8 mouse cellular contexts compared by ENCODE assay signal in the genomic region with DNA sequence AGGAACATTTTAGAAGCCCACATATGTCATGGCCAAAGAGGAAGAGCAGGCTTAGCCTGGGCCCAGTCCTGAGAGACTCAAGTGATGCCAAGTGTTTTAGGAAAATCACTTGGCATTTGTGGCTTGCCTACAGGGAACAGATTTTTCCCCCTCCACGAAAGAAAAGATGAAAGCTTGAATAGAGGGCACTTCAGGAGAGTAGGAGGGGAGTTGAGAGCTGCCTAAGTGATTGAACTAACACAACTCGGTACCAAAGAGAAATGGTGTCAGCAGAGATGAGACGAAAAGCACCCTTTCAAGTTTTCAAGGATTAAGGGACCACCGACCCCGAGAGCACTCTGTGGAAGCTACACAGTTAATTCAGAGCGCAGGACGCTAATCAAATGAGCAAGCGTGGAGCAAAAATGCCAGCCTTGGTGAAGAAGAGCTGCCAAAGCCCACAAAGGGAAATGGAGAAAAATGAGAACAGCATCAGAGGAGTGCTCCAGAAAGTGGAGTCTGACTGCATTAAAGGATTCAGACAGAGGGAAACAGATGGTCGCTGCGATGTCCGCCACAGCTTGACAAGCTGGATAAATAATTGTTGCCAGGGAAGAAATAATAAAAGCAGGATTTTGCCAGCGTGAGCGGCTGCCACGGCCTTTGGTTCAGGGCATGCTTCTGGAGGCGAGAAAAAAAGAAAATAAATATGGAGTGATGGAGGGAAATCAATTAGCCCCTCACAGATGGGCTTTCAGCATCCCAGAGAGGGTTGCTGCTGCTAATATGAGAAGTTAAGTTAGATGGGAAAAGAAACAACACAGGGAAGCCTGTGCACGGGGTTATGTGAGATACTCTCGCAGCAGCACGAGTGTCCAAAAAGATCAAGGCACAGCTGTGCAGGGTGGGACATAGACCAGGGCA.
DNase-seq lines count a peak whose midpoint lies in the region; ATAC-seq lines count a peak whose summit lies in the region.

No protein-coding gene starts in this region.

- ATAC-seq in midbrain, embryonic 13.5 days, result peak; percentile 96
- ATAC-seq in erythroid progenitor cell, adult 5-6 weeks (replicated peaks; ENCODE audit: low FRiP score, poor library complexity, severe bottlenecking), result no peak

- H3K9me3 ChIP-seq in midbrain, embryonic 13.5 days, result no peaks in the 10 kb centered on the region

- peak overlapping the region; percentile 83 for H3K27ac ChIP-seq in midbrain, embryonic 13.5 days

- H3K9ac ChIP-seq in midbrain, embryonic 13.5 days (replicated peaks), result peak overlapping the region; percentile 48; the same call in 1 of the 2 replicates

- 6% methylated on average over 18 of the region's 18 CpGs for WGBS in midbrain, embryonic 13.5 days

- DNase-seq in gastrocnemius, postnatal 25 days, result peak; percentile 12
- DNase-seq in gastrocnemius, adult 8-10 months (ENCODE audit: low spot score in 2 of 2), result no peak
- DNase-seq in embryo, embryonic 9.5 days (ENCODE audit: extremely low spot score), result peak; percentile 22
- peak; percentile 70 for DNase-seq in layer of hippocampus, adult 11-12 months (ENCODE audit: low spot score)
- DNase-seq in B cell, adult 2 months, result no peak
- DNase-seq in ovary, adult 18-20 months (ENCODE audit: low spot score), result no peak

- peak overlapping the region; percentile 37 for H3K4me2 ChIP-seq in midbrain, embryonic 13.5 days (replicated peaks)

- no peaks in the 10 kb centered on the region for H3K36me3 ChIP-seq in midbrain, embryonic 13.5 days

- peak overlapping the region; percentile 22; the same call in 1 of the 2 replicates for H3K4me3 ChIP-seq in midbrain, embryonic 13.5 days (replicated peaks)

- H3K4me1 ChIP-seq in midbrain, embryonic 13.5 days (replicated peaks), result peaks cover 13% of the 10 kb centered on the region

- no peaks in the 10 kb centered on the region for H3K27me3 ChIP-seq in midbrain, embryonic 13.5 days

Comparison
In these comparisons a context has a peak if more than half of its experiments do, and no peak if none do; other contexts are left out.
1. DNase-seq: peak in gastrocnemius, postnatal 25 days (single experiment), embryo, embryonic 9.5 days (single experiment) and layer of hippocampus, adult 11-12 months (single experiment); none in gastrocnemius, adult 8-10 months (0 of 2), B cell, adult 2 months (0 of 2) and ovary, adult 18-20 months (single experiment).